Mouse (Mus musculus) heart, postnatal 25 days (tissue): ENCODE results near the gene Scel. TPM values are rescaled to one million over a fixed set of nuclear protein-coding genes. Genes with fewer than 3 reads are reported as not detected.

Source experiments
- DNase-seq: peaks from one replicate; pipeline ENCODE4 v3.0.0; 2022; ENCODE audit warnings: low spot score
- intact Hi-C: fragments of 180-260 bp; cut with DNase I; formaldehyde crosslinking; loops from one replicate; pipeline ENCODE4 v1.15.1; 2025
- microRNA-seq: library from miRNA; unstranded; fragments of <30 nt; microRNA quantifications from one replicate; pipeline ENCODE4 v1.2.0, GENCODE M21; 2022
- total RNA-seq, 2 experiments: library from RNA; stranded (reverse); gene quantifications; 2 replicates each; pipeline ENCODE4 v1.2.3; 2021

The Scel gene
- total RNA-seq, 2 experiments from 2014 or later: 0.28 to 0.49 TPM

DNA sequence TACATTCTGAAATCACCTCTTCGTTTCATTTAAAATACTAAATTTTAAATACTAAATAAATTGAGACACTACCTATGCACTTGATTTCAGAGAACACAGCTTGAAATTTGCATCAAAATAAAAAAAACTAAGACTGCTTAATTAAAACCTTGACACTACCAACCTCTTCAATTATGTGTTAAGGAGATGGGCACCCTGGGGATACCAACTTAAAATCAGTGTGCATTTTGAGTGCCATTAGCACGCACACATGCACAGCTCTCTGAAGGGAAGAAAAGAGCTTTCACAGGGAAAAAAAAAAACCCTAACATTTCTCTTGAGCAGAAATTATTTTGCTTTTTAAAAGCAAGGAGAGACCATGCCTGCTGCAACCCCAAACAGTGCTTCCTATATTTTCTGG, 134.8 kb downstream of the Scel start:
- DNase-seq: no peak
- intact Hi-C loops: no loop called here

DNA sequence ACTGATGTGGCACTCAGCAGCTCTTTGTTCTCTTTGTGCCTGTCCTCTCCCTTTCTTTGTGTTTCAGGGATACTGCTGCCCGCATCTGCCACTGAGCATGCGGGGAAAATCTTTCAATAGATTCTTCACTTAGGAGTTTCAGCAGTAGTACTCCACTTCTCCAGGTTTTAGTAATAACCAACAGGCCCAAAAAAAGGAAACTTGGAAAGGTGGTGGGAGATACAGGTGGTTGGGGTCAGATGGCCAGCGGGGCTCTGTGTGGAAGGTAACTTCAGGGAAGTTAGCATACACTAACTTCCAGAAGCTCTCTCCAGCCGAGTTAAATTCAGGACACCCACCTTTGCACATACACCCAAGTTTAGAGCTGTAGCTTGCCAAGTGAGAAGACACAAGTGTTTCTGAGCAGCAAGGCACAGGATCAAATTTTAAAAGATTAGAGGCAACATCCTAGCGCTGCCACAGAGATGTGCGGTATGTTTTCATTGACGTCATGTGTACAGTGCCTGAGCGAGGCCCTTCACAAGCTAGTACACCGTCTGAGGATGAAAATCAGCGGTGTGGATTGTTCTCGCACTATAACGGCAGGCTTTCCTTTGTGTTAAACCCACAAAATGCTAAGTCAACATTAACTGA, 135.6 kb downstream of the Scel start:
- intact Hi-C loops: no loop called here
- DNase-seq: no peak

- DNase-seq: no peak
- intact Hi-C loops: no loop called here
Observed at GRCm38 (mm10) chr14:103649302-103649701, 136.2 kb downstream of the Scel start.

DNA sequence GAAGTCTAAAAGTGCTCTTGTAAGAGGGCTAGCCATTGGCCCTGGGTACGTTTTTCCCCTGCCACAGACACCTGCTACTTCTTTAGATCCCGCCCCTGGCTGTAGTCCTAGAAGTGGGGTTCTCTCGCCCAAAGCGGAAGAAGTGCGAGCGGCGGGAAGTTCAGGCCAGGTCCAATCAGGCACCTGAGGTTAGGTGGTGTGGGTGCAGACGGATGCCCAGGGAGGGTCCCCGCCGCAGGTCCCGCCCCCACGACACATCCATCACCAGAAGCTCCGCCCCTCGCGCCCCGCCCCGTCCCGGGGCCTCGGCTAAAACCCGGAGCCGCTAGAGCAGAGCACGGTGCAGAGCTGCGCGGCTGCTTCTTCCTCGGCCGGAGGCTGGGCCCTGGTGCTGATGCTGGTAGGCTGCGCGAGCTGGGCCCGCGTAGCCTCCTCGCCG, 136.8 kb downstream of the Scel start, which contains the start of gene Slain1:
TSS of gene Slain1 (plus strand) at position 333 of the 439 bp plus-strand sequence.
- intact Hi-C loops: no loop called here
- DNase-seq: peak; percentile 3

GRCm38 (mm10) chr14:103650413-103651101, 137.4 kb downstream of the Scel start:
- no peak for DNase-seq
- intact Hi-C loops: no loop called here

- no peak for DNase-seq
- intact Hi-C loops: no loop called here
Observed at GRCm38 (mm10) chr14:103651106-103651505, 138.0 kb downstream of the Scel start.

DNA sequence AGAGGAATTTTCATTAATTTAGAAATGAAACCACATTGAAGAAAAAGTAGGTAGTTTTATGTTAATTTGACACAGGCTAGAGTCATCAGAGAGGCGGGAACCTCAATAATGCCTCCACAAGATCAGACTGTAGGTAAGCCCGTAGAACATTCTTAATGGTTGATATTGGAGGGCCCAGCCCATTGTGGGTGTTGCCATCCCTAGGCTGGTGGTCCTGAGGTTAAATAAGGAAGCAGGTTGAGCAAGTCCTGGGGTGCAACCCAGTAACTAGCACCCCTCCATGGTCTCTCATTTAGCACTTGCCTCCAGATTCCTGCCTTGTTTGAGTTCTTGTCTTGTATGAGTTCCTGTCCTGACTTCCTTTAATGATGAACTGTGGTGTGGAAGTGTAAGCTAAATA, 138.4 kb downstream of the Scel start:
- no peak for DNase-seq
- intact Hi-C loops: no loop called here

DNA sequence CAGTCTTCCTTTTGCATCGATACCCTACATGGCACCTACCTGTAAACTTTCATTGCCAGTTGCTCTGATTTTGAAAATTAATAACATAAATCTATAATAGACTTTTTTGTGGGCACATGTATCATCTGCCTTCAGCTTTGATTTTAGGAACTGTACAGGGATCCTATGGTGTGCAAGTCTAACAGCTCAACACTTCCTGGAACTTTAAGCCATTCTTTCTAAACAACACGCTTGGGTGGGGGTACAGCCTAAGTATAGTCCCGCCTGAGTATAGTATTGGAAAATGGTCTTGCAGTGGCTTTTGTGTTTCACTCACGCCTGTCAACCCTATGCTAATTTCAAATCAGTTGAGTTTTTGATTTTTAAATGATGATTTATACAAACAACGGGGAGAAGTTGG, 139.4 kb downstream of the Scel start:
- intact Hi-C loops: no loop called here
- DNase-seq: no peak

DNA sequence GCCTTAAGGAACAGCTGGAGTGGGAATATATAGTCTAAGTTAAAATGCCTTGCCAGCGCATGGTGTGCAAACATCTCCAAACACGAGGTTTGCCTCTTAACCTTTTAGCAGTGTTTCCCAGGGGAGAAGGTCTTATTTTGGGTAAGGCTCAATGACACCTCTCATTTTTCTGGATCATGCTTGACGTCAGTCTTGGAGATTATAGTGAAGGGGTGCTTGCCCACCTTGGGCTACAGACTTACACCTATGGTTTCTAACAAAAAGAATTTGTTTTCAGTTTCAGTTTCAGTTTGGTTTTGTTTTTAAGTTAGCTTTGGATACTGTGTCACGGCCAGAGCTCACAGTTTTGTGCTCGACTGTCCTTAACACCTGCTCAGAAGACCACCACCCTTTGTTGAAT, 140.7 kb downstream of the Scel start:
- intact Hi-C loops: no loop called here
- DNase-seq: no peak

DNA sequence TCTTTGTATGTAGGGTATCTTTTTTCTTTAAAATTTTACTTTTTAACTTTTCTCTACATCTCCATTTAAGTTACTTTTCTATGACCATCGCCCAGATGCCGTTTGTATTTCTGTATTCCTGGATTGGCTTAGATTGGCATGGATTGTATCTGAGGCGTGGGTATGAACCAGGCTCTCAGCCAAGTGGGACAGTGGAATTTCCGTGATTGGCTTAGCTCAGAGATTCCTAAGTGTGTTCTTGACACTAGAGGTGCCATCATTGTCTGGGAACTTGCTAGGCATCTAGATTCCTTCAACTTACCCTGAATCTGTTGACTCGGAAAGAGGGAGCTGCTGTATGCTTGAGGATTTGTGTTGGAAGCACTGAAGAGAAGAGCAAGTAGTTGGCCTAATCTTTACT, 142.3 kb downstream of the Scel start:
- no peak for DNase-seq
- intact Hi-C loops: no loop called here

- intact Hi-C loops: no loop called here
- DNase-seq: no peak
Observed at GRCm38 (mm10) chr14:103657876-103658275, 144.7 kb downstream of the Scel start.

Small RNA genes within 50 kb of the gene (microRNA-seq; reads per million reads assigned to microRNA genes)
- gene Gm22877: not detected

Other genes starting within 250 kb of the Scel start
- gene Mycbp2, start 166.5 kb upstream of the Scel start, total RNA-seq: 10 to 100 TPM; 25.0 to 31.0 TPM
- gene Slain1, start 136.9 kb downstream of the Scel start, total RNA-seq: under 1 TPM; 0.11 to 0.29 TPM